Mouse (Mus musculus): ENCODE results near the gene Etv2.

Etv2 gene

GRCm38 (mm10) chr7:30613529-30614112 lies 22.0 kb downstream of the Etv2 start:
- peak; percentile 53 for DNase-seq

DNA sequence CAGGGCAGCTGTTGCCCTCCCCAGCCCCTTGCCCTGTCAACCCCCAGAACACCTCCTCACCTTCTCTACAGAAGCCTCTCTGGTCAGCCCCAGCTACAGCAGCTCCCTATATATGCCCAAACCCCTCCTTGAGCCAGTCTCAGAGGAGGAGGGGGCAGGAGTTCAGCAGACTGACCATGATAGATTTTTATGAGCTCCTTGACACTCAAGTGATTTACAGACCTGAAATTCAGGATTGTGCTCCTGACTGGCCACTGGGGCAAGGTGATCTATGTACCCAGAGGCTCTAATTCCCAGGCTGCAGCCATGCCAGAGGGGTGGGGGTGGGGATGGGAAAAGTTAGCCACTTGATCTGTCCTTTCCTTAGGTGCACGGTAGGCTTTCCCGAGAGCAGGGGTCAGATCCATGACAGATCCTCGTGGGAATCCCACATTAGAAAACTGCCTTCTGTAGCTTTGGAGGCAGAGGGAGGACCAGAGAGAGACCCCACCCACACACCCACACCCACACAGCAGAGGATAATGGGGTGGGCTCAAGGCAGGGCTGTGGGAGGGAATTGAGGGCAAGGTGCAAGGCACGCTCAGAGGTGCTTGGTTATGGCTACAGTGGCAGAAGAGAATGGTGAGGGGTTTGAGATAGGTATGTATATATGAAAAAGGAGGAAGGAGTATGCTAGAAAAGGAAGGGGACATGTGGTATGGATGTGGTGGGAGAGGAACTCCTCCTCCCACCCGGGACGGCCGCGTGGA lies 22.8 kb downstream of the Etv2 start, which contains the start of gene Upk1a:
Gene Upk1a (minus strand): TSS at position 194 of the 749 bp plus-strand sequence.
- DNase-seq, result no peak

DNA sequence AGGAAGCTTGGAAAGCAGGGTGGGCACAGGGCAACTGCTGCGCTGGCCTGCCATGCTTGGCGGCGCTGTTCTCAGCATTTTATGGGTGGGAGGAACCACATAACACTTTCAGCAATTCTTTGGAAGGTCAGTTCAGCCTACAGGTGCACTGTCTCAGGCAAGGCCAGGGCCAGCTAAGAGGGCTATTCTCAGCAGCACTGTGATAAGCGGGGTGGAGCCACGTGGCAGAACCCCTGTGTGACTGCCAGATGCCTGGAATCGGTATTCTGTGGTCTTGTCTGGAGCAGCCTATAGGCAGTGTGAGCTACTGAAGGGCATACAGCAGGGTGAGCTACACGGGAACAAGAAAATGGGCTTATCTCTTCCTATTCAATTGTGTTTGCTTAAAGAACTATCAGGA lies 25.6 kb downstream of the Etv2 start:
- no peak for DNase-seq

- DNase-seq, result no peak
These were observed 27.2 kb downstream of the Etv2 start for GRCm38 (mm10) chr7:30608476-30608875.

- no peak for DNase-seq
These were observed 27.8 kb downstream of the Etv2 start for GRCm38 (mm10) chr7:30607706-30608309.

DNA sequence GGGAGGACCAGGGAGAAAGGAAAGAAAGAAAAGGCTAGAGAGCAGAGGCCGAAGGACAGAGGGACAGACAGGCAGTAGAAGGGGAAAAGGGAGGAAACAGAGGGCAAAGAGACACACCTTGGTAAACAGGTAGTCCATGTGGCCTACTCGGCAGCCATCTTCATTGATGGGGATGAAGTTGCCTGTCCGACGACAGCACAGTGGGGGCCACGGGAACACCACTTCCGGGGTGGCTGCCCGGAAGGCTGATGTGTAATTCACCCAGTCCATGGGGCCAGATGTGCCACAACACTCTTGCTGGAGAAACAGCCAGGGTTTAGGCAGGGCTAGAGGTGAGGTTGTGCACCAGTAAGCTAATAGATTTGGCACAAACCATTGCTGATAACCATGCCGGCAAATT lies 30.7 kb downstream of the Etv2 start:
- DNase-seq, result no peak

DNA sequence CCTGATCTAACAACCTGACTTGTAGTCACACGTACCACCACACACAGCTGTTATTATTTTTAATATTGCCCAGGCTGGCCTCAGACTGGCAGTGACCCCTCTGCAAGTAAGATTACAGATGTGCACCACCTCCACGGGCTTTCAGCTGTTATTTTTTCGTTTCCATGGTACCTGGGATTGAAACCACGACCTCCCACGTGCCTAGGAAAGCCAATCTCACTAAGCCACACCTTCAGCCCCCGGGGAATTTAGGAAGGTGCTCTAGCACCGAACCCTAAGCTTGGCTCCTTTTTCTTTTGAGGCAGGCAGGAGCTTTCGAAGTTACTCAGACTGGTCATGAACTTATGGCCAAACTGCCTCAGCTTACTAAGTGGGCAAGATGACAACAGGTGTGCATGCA lies 31.2 kb downstream of the Etv2 start:
- no peak for DNase-seq

DNA sequence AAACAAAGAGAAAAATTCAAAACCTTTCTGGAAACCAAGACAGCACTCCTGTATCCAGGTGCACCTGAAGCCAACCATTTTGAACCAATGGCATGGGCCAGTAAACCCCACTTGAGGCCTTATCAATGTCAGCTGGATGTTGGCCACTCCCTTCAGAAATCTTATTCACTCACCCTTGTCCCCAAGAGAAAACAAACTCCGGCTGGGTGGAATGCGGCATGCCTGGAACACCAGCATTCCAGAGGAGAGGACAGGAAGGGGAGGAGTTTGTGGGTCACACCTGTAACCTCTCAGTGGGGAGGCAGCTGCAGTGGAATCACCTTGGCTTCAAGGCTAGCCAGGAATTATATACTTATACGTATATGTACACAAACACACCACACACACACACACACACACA lies 33.1 kb downstream of the Etv2 start:
- no peak for DNase-seq

- DNase-seq, result no peak
These were observed 35.0 kb downstream of the Etv2 start for GRCm38 (mm10) chr7:30600651-30601050.

DNA sequence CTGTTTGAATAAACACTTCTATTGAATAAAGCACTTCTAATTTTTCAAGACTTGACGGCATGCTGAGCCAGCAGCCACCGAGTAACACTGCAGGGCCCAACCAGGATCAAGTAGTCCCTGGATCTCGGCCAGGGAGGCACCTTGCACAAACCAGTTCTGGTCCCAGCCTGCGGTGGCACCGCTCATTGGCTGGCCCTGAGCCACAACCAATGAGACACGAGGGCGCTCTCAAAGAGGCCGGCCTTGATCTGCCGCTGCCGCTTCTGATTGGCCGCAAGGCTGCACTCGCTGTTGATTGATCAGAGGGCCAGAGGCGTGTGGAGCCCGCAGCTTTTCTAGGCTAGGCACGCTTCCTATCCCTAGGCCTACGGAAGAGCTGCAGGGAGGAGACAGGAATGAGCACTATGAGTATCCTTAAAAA lies 35.7 kb downstream of the Etv2 start:
- peak; percentile 92 for DNase-seq

- no peak for DNase-seq
These were observed 36.9 kb downstream of the Etv2 start, which contains the start of gene Zbtb32 for GRCm38 (mm10) chr7:30598786-30599185. Gene Zbtb32, minus strand, starts transcription at chr7:30598909.

GRCm38 (mm10) chr7:30596811-30597210 lies 38.8 kb downstream of the Etv2 start:
- DNase-seq, result no peak

DNA sequence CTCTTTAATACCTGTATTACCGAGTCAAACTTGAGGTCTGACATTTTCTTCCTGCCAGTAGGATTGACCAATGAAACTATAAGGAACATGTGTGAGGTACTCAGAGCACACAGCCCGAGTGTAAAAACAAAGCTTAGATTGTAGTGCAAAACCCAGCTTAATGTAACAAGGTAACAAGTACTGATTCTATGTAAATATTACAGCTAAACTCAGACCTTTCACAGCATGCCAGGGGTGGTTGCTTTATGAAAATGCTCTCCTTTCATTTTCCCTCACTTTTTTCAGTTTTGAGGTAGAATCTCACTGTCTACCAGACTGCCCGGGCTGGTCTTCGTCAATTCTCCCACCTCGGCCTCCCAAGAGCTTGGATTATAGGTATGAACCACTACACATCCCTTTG lies 39.6 kb downstream of the Etv2 start:
- DNase-seq, result no peak

- DNase-seq, result no peak
These were observed 41.1 kb downstream of the Etv2 start for GRCm38 (mm10) chr7:30594510-30595024.

DNA sequence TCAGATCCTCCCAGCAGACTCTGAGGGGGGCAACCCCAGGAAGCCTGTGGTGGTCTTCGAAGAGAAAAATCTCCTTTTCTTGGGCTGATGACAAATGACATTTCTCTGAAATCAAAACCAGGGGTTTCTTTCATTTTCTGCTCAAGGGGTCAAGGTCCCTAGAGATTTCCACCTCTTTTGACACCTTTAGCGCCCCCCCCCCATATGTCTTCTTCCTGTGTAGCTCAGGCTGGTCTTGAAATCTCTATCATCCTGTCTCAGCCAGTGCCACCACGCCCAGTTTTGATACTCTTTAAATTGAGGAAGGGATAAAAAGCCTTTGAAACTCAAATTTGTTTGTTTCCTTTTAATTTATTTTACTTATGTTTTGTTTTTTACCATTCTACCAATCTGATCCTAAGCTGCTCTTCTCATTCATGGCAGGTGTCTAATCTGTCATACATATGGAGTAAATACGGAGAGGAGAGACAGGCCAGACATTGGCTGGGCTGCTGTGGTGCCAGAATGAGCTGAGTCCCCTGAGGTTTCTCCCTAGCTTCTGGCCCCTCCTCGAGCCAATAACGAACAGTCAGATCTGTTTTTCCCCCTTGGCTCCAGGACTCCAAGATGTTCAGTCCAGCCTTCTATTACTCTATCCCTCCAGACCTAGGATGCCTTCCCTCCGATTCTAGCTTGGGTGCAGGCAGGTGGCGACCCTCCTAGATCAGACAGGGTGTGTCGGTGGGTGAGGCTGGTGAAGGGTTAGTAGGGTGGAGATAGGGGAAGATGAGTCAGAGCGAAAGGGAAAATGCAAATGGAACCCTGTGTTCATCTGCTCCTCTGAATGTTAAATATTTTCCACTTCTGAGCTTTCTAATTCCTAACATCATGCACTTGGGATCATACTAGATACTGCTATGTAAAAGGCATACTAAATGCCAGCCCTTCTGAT lies 41.8 kb downstream of the Etv2 start:
- no peak for DNase-seq

DNA sequence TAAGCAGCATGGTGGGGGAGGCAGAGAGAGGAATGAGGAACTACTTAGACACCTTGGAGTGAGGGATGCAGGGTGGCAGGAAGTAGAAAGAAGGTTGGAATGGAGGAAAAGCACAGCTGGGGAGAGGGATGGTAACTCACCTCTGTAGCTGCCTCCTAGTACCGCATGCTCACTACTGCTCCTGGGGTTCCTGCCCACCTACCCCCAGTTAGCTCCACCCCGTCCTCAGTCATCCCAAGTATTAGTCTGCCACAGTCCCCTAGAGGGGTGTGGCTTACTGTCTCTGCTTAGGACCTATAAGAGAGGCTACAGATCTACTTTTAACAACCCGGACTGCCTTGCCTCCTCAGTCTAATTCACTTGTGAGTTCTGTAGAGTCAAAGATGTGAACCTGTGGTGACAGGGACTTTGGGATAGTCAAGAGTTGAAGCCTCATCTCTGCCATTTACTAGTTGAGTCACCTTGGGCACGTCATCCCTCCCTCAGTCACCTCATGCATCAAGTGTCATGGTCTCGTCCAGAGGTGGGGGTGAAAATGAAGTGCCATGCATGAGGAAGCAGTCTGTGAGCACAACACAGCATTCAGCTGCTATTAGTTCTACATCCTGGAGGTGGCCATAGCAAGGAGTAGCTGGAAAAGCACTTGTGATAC lies 42.8 kb downstream of the Etv2 start:
- DNase-seq, result no peak

GRCm38 (mm10) chr7:30591605-30591951 lies 44.1 kb downstream of the Etv2 start:
- no peak for DNase-seq

DNA sequence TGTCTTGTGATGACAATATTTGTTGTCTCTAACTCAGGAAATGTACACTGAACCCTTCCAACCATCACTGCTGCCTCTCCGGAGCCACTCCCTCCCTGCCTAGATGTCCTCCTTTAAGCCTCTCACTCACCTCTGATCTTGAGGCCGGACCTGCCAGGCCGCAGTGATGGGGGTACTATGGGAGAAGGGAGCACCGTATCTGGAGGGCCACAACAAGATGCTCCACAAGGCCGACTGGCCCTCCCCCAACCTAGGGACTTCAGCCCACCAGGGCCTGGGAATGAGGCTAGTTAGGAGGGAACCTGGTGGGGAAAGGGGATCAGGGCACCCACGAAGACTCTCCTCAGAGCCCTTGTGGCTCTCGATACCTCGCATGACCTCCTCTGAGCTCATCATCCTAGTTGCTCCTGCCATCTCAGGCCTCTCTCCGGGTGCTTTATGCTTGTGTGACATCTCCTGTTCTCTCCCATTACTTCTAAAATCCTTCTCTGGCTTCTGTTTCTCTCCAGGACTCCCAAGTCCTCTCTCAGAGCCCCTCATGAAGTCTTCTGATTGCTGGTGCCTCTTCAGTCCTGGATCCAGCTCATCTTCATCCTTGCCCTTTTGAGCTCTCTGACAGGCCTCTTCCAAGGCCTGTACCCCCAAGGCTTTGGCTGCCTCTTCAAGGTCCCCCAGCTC lies 44.6 kb downstream of the Etv2 start:
- DNase-seq, result no peak

- DNase-seq, result peak; percentile 89
These were observed 46.0 kb downstream of the Etv2 start for GRCm38 (mm10) chr7:30589435-30590301.

DNA sequence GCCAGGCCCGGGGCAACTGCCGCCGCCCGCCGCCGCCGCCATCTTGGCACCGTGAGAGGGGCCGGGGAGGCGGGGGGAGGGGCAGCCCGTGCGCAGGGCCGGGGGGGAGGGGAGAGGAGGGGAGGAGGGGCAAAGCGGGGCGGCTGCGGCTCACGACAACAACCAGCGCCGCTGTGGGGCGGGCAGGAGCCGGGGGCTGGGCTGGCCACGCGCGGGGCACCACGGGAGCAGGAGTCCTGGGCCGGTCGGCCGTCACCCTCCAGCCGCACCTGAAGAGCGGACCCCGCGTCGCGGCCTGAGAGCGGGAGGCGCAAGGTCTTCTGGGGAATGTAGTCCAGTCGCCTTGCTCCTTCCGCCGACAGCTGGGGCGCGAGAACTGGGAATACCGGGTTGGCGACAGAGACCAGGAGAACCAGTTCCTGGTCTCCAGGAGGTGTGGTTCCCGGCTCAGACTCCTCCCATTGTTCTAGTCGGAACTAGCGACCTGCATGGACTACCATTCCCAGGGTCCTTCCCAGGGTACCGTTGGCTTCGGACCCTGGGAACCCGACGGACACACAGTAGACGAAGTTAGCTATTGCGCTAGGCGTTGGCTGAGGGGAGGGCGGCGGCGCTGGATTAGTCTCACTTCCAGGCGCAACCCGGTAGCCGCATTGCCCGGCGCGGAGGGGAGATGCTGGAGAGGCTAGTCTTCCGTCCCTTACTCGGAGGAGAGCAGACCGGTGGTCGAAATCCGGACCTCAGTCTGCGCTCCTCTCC lies 46.8 kb downstream of the Etv2 start, which contains the start of gene Kmt2b:
Gene Kmt2b (minus strand): TSS at position 51 of the 759 bp plus-strand sequence.
- peak; percentile 96 for DNase-seq
